In the genomic region with DNA sequence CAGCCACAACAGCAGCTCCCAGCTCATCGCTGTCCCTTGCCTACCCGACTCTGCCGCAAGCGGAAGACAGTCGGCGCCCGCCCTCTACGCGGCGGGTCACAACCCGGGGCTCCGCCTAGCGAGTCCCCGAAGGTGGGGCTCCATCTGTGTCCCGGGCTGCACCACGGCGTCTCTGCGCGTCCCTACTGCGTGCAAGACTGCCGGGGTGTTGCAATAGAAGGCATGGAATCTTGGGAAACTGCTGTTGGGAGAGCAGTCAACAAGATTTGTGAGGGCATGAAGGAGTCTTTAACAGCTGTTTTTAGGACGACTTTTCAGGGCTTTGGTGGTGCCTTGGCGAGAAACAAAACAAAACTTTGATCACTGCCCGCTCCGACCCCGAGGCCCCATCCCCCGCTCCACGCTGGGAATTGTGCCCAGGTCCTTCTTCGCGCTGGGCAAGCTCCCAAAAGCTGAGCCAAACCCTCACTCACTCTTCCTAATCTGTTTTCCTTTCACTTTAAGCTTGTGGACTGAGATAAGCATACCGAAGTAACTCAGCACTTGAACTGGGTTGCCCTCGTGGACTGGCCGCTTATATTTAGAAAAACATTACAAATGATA, we compare ENCODE assay signal across 7 mouse cellular contexts. TPM values are rescaled to one million over a fixed set of nuclear protein-coding genes. Genes with fewer than 3 reads are reported as not detected.
DNase-seq lines count a peak whose midpoint lies in the region; ATAC-seq and TF ChIP-seq lines count a peak whose summit lies in the region.

A gene (minus strand): TSS at position 175 of the 603 bp plus-strand sequence.

- 0 out of 2 replicates have a peak, but pooled peaks cover 7% of the 10 kb centered on the region for H3K4me1 ChIP-seq in embryonic facial prominence, embryonic 12.5 days
- H3K4me1 ChIP-seq in limb, embryonic 10.5 days = peaks cover 10% of the 10 kb centered on the region
- peaks cover 17% of the 10 kb centered on the region for H3K4me1 ChIP-seq in midbrain, embryonic 12.5 days
- H3K4me1 ChIP-seq in small intestine, adult 2 months (ENCODE audit: control insufficient read depth, insufficient read depth, insufficient read length, low read length) = peaks cover 6% of the 10 kb centered on the region

- DNase-seq in adrenal gland, postnatal 25 days = peak; percentile 93
- peak; percentile 100 for DNase-seq in heart, adult 11 months
- peak; percentile 81 for DNase-seq in kidney, adult 18-20 months
- peak; percentile 76 for DNase-seq in limb, embryonic 10.5 days (ENCODE audit: low spot score)

- TF ChIP-seq POLR2A in small intestine, adult 2 months (IDR thresholded peaks at IDR 0.05; ENCODE audit: low read depth, low read length) = peak; percentile 68

- ATAC-seq in embryonic facial prominence, embryonic 12.5 days (ENCODE audit: insufficient number of reproducible peaks, insufficient read depth, low FRiP score, low TSS enrichment) = peak; percentile 83
- ATAC-seq in midbrain, embryonic 12.5 days (ENCODE audit: low FRiP score, low read depth) = peak; percentile 86

- no peaks in the 10 kb centered on the region for H3K9me3 ChIP-seq in embryonic facial prominence, embryonic 12.5 days
- H3K9me3 ChIP-seq in limb, embryonic 10.5 days (replicated peaks) = no peaks in the 10 kb centered on the region
- no peaks in the 10 kb centered on the region for H3K9me3 ChIP-seq in midbrain, embryonic 12.5 days

- peak within 1 kb of the TSS; percentile 56 for H3K4me3 ChIP-seq in embryonic facial prominence, embryonic 12.5 days
- peak within 1 kb of the TSS; percentile 56 for H3K4me3 ChIP-seq in limb, embryonic 10.5 days
- peak within 1 kb of the TSS; percentile 54 for H3K4me3 ChIP-seq in midbrain, embryonic 12.5 days
- H3K4me3 ChIP-seq in small intestine, adult 2 months (ENCODE audit: low read depth, low read length) = peak within 1 kb of the TSS; percentile 63

- H3K9ac ChIP-seq in embryonic facial prominence, embryonic 12.5 days = peak within 1 kb of the TSS; percentile 59
- peak within 1 kb of the TSS; percentile 61 for H3K9ac ChIP-seq in midbrain, embryonic 12.5 days (replicated peaks)

- H3K36me3 ChIP-seq in embryonic facial prominence, embryonic 12.5 days = no peaks in the 10 kb centered on the region
- H3K36me3 ChIP-seq in limb, embryonic 10.5 days = no peaks in the 10 kb centered on the region
- no peaks in the 10 kb centered on the region for H3K36me3 ChIP-seq in midbrain, embryonic 12.5 days
- H3K36me3 ChIP-seq in small intestine, adult 2 months (ENCODE audit: control insufficient read depth, insufficient read depth, low read length) = no peaks in the 10 kb centered on the region

- no peak; the same call in 1 of the 2 replicates for TF ChIP-seq CTCF in small intestine, adult 2 months (IDR thresholded peaks at IDR 0.05; ENCODE audit: extremely low read depth, insufficient read length, insufficient replicate concordance, low read depth, low read length)

- H3K27ac ChIP-seq in embryonic facial prominence, embryonic 12.5 days = no peak within 1 kb of the TSS
- H3K27ac ChIP-seq in limb, embryonic 10.5 days = peak within 1 kb of the TSS; percentile 76
- H3K27ac ChIP-seq in midbrain, embryonic 12.5 days (replicated peaks) = no peak within 1 kb of the TSS
- H3K27ac ChIP-seq in small intestine, adult 2 months (ENCODE audit: insufficient read depth, low read depth, low read length) = peak within 1 kb of the TSS; percentile 84

- H3K27me3 ChIP-seq in embryonic facial prominence, embryonic 12.5 days = no peaks in the 10 kb centered on the region
- peaks cover 5% of the 10 kb centered on the region; the same call in 1 of the 2 replicates for H3K27me3 ChIP-seq in limb, embryonic 10.5 days (ENCODE audit: low read depth, poor library complexity, severe bottlenecking)
- H3K27me3 ChIP-seq in midbrain, embryonic 12.5 days = 0 out of 2 replicates have a peak, but pooled peaks cover 6% of the 10 kb centered on the region
- H3K27me3 ChIP-seq in small intestine, adult 2 months (ENCODE audit: control insufficient read depth, insufficient read depth, low read length) = no peaks in the 10 kb centered on the region

- peak within 1 kb of the TSS; percentile 90 for H3K4me2 ChIP-seq in embryonic facial prominence, embryonic 12.5 days (replicated peaks)
- peak within 1 kb of the TSS; percentile 88 for H3K4me2 ChIP-seq in midbrain, embryonic 12.5 days (replicated peaks)

- WGBS in embryonic facial prominence, embryonic 12.5 days = 3% methylated on average over 33 of the region's 33 CpGs
- WGBS in limb, embryonic 10.5 days = 3% methylated on average over 33 of the region's 33 CpGs
- 3% methylated on average over 33 of the region's 33 CpGs for WGBS in midbrain, embryonic 12.5 days
- WGBS in small intestine, adult 2 months = under 1% methylated on average over 33 of the region's 33 CpGs

RNA-seq across cellular contexts. Expression of the gene that starts here (rescaled TPM):
- 267 and 299 TPM in 2 replicates for total RNA-seq in adrenal gland, postnatal 25 days (2021)
- polyA plus RNA-seq in embryonic facial prominence, embryonic 12.5 days (2016; fragmentation: Nextera tagmentation; extraction: Ambion mirVana) = 7.7 and 9.6 TPM in 2 replicates
- polyA plus RNA-seq in limb, embryonic 10.5 days (2016; fragmentation: Nextera tagmentation; extraction: Ambion mirVana) = 4.3 and 5.2 TPM in 2 replicates
- polyA plus RNA-seq in midbrain, embryonic 12.5 days (2016; fragmentation: Nextera tagmentation; extraction: Ambion mirVana) = 9.1 and 10.5 TPM in 2 replicates
- polyA plus RNA-seq in small intestine, adult 2 months (2012; rRNA removed) = 9.1 and 23.9 TPM in 2 replicates

Comparison
In these comparisons a context has a peak if more than half of its experiments do, and no peak if none do; other contexts are left out.
1. H3K27ac ChIP-seq: peak in limb, embryonic 10.5 days (single experiment) and small intestine, adult 2 months (single experiment); none in embryonic facial prominence, embryonic 12.5 days (single experiment) and midbrain, embryonic 12.5 days (single experiment).
2. Peak in every context shown above with its lines, with median percentiles within 50 percentile points of each other: DNase-seq and H3K4me3 ChIP-seq.